8 mouse cellular contexts compared by ENCODE assay signal in genomic region chr14:36968076-36968627, GRCm38 (mm10). TPM values are rescaled to one million over a fixed set of nuclear protein-coding genes. Genes with fewer than 3 reads are reported as not detected.
DNase-seq lines count a peak whose midpoint lies in the region; ATAC-seq and TF ChIP-seq lines count a peak whose summit lies in the region.

No protein-coding gene starts in this region.

- H3K4me1 ChIP-seq in erythroblast, embryonic 14.5 days (ENCODE audit: control insufficient read depth): peaks cover 20% of the 10 kb centered on the region
- H3K4me1 ChIP-seq in embryonic facial prominence, embryonic 12.5 days: peaks cover 4% of the 10 kb centered on the region; the same call in 1 of the 2 replicates
- 0 out of 2 replicates have a peak, but pooled peaks cover 8% of the 10 kb centered on the region for H3K4me1 ChIP-seq in intestine, embryonic 15.5 days (replicated peaks)
- no peaks in the 10 kb centered on the region for H3K4me1 ChIP-seq in lung, embryonic 14.5 days (ENCODE audit: insufficient read depth)

- TF ChIP-seq CTCF in lung, embryonic 14.5 days (IDR thresholded peaks at IDR 0.05; ENCODE audit: low read depth): no peak

- H3K9me3 ChIP-seq in erythroblast, embryonic 14.5 days (ENCODE audit: control insufficient read depth, low read length): no peaks in the 10 kb centered on the region
- H3K9me3 ChIP-seq in embryonic facial prominence, embryonic 12.5 days: no peaks in the 10 kb centered on the region
- no peaks in the 10 kb centered on the region for H3K9me3 ChIP-seq in intestine, embryonic 15.5 days
- no peaks in the 10 kb centered on the region for H3K9me3 ChIP-seq in lung, embryonic 14.5 days (ENCODE audit: low read depth, low read length)

- no peak for ATAC-seq in erythroblast, adult 5-6 weeks (replicated peaks; ENCODE audit: low FRiP score, poor library complexity, severe bottlenecking)
- peak; percentile 82 for ATAC-seq in embryonic facial prominence, embryonic 12.5 days (ENCODE audit: insufficient number of reproducible peaks, insufficient read depth, low FRiP score, low TSS enrichment)
- peak; percentile 81 for ATAC-seq in intestine, embryonic 15.5 days
- peak; percentile 83 for ATAC-seq in lung, embryonic 14.5 days (ENCODE audit: insufficient read depth)

- peak overlapping the region; percentile 40 for H3K4me2 ChIP-seq in embryonic facial prominence, embryonic 12.5 days (replicated peaks)
- H3K4me2 ChIP-seq in intestine, embryonic 15.5 days (replicated peaks): peak overlapping the region; percentile 65
- peak overlapping the region; percentile 67 for H3K4me2 ChIP-seq in lung, embryonic 14.5 days

- under 1% methylated on average over 49 of the region's 49 CpGs for WGBS in embryonic facial prominence, embryonic 12.5 days
- WGBS in intestine, embryonic 15.5 days: under 1% methylated on average over 48 of the region's 49 CpGs
- under 1% methylated on average over 49 of the region's 49 CpGs for WGBS in lung, embryonic 14.5 days

- peak overlapping the region; percentile 91 for H3K9ac ChIP-seq in embryonic facial prominence, embryonic 12.5 days
- H3K9ac ChIP-seq in intestine, embryonic 15.5 days: peak overlapping the region; percentile 86
- H3K9ac ChIP-seq in lung, embryonic 14.5 days: peak overlapping the region; percentile 81

- peak; percentile 69 for DNase-seq in CD4-positive, CD25-positive, alpha-beta regulatory T cell, adult 2 months (ENCODE audit: low read depth, low spot score)
- peak; percentile 58 for DNase-seq in lung, embryonic 14.5 days
- DNase-seq in right cerebral cortex, postnatal 10 days (ENCODE audit: low spot score in 2 of 2): peak; percentile 55 to 62
- DNase-seq in layer of hippocampus, postnatal 10 days (ENCODE audit: low spot score in 2 of 2): no peak

- peak overlapping the region; percentile 83 for H3K27ac ChIP-seq in embryonic facial prominence, embryonic 12.5 days
- H3K27ac ChIP-seq in intestine, embryonic 15.5 days: peak overlapping the region; percentile 78
- H3K27ac ChIP-seq in lung, embryonic 14.5 days (ENCODE audit: low read depth): peak overlapping the region; percentile 83

- no peaks in the 10 kb centered on the region for H3K36me3 ChIP-seq in erythroblast, embryonic 14.5 days (ENCODE audit: control insufficient read depth)
- no peaks in the 10 kb centered on the region for H3K36me3 ChIP-seq in embryonic facial prominence, embryonic 12.5 days
- H3K36me3 ChIP-seq in intestine, embryonic 15.5 days: no peaks in the 10 kb centered on the region
- no peaks in the 10 kb centered on the region for H3K36me3 ChIP-seq in lung, embryonic 14.5 days (ENCODE audit: insufficient read depth)

- peak overlapping the region; percentile 89 for H3K4me3 ChIP-seq in erythroblast, embryonic 14.5 days (replicated peaks)
- peak overlapping the region; percentile 96 for H3K4me3 ChIP-seq in embryonic facial prominence, embryonic 12.5 days
- H3K4me3 ChIP-seq in intestine, embryonic 15.5 days (replicated peaks): peak overlapping the region; percentile 87
- peak overlapping the region; percentile 82 for H3K4me3 ChIP-seq in lung, embryonic 14.5 days (ENCODE audit: low read depth, low read length)

- no peaks in the 10 kb centered on the region for H3K27me3 ChIP-seq in erythroblast, embryonic 14.5 days (ENCODE audit: control insufficient read depth)
- no peaks in the 10 kb centered on the region for H3K27me3 ChIP-seq in embryonic facial prominence, embryonic 12.5 days
- no peaks in the 10 kb centered on the region for H3K27me3 ChIP-seq in intestine, embryonic 15.5 days (replicated peaks)
- H3K27me3 ChIP-seq in lung, embryonic 14.5 days (ENCODE audit: insufficient read depth, low read length): no peaks in the 10 kb centered on the region

RNA-seq across cellular contexts. Expression of gene Ccser2, which starts 0.4 kb away (rescaled TPM):
- polyA plus RNA-seq in erythroblast, embryonic 14.5 days (2012): 0.01 and 0.02 TPM in 2 replicates
- 3.8 and 5.2 TPM in 2 replicates for total RNA-seq in erythroblast, adult 5-6 weeks (2015; ENCODE audit: low replicate concordance)
- 2.9 and 3.2 TPM in 2 replicates for total RNA-seq in erythroblast, adult 5-6 weeks (2017; ENCODE audit: low replicate concordance)
- 44.9 and 48.5 TPM in 2 replicates for polyA plus RNA-seq in embryonic facial prominence, embryonic 12.5 days (2016; fragmentation: Nextera tagmentation; extraction: Ambion mirVana)
- polyA plus RNA-seq in intestine, embryonic 15.5 days (2015; fragmentation: Nextera tagmentation; extraction: Ambion mirVana): 29.4 and 35.1 TPM in 2 replicates
- polyA plus RNA-seq in lung, embryonic 14.5 days (2014; fragmentation: Nextera tagmentation; extraction: Ambion mirVana): 33.9 and 34.8 TPM in 2 replicates
- 100 to 1,000 TPM in 1 of 2 experiments, 10 to 100 TPM in 1; 95.5 to 103 TPM for total RNA-seq in layer of hippocampus, postnatal 10 days (2021)

Comparison
In these comparisons a context has a peak if more than half of its experiments do, and no peak if none do; other contexts are left out.
1. DNase-seq: peak in CD4-positive, CD25-positive, alpha-beta regulatory T cell, adult 2 months (single experiment), lung, embryonic 14.5 days (single experiment) and right cerebral cortex, postnatal 10 days (2 of 2); none in layer of hippocampus, postnatal 10 days (0 of 2).
2. RNA of gene Ccser2, which starts 0.4 kb away (polyA plus RNA-seq): 44.9 to 48.5 TPM in embryonic facial prominence, embryonic 12.5 days, 33.9 to 34.8 TPM in lung, embryonic 14.5 days and 29.4 to 35.1 TPM in intestine, embryonic 15.5 days; 0.01 to 0.02 TPM in erythroblast, embryonic 14.5 days; every median in the first group is over 10 times any median in the second.
3. Peak in every context shown above with its lines, with median percentiles within 50 percentile points of each other: H3K4me3 ChIP-seq, H3K27ac ChIP-seq, H3K4me2 ChIP-seq and H3K9ac ChIP-seq.